Mouse (Mus musculus) erythroblast, embryonic 14.5 days (primary cell): Measurements from ENCODE around the gene Pou4f1.
"Not testable (repeated sequence)": the region's sequence is repeated elsewhere in the genome, so short reads cannot be mapped to it uniquely, and the experiment has no call there.

Experiments
- GATA1 ChIP-seq: IDR thresholded peaks from 2 replicates; pipeline ENCODE4 v1.6.1; 2012; ENCODE audit warnings: low read length, inconsistent platforms, mixed read lengths
- TAL1 ChIP-seq: IDR thresholded peaks from 3 replicates; pipeline ENCODE4 v1.6.1; 2012; ENCODE audit warnings: low read length, inconsistent platforms, mixed read lengths

DNA sequence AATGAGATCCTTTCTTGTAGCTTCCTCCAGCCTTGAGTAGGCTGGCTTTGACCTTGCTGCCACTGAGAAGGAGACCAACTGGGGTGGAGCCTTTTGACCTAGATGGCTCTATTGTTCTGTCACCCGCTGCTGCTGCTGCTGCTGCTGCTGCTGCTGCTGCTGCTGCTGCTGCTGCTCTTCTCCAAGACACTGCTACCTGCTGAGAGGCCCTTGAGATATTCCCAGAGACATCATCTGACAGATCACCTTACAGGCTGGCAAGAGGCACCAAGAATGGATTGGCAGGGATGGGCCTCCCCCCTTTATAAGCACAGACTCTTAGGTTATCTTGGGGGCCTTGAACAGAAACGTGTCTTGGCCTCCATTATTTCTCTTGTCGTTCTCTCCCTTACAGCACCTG, 35.0 kb upstream of the Pou4f1 start:
- not testable (repeated sequence) for TF ChIP-seq GATA1, TAL1
